Mouse (Mus musculus) ES-E14 (cell line): Measurements from ENCODE around the gene Trp53inp2. TPM values are rescaled to one million over a fixed set of nuclear protein-coding genes. Genes with fewer than 3 reads are reported as not detected.

ENCODE experiments used
- DNase-seq: peaks from one replicate; pipeline ENCODE4 v3.0.0-alpha.2; 2013; ENCODE audit warnings: low read depth, low spot score
- H3K27ac ChIP-seq: 2 replicates; pipeline ENCODE4 v1.5.1; 2012; ENCODE audit warnings: low read depth, mild to moderate bottlenecking, low read length, moderate library complexity, mixed read lengths; ENCODE audit not compliant: poor library complexity, insufficient read depth, severe bottlenecking
- H3K36me3 ChIP-seq: 2 replicates; pipeline ENCODE4 v1.6.1; 2012; ENCODE audit warnings: mild to moderate bottlenecking, low read length, moderate library complexity, mixed read lengths; ENCODE audit not compliant: control insufficient read depth, poor library complexity, insufficient read depth, severe bottlenecking
- H3K4me1 ChIP-seq, 2 experiments: fragments of 150-350 bp in 1 of 2; sonication (generic) in 1 of 2; 2 replicates each; pipeline ENCODE4 v1.6.1; 2012; ENCODE audit warnings: low read length in 2 of 2, mild to moderate bottlenecking in 1 of 2, mixed read lengths in 1 of 2; ENCODE audit not compliant: control insufficient read depth in 2 of 2, insufficient read depth in 2 of 2, poor library complexity in 1 of 2
- H3K4me3 ChIP-seq, 2 experiments: fragments of 150-350 bp in 1 of 2; sonication (generic) in 1 of 2; 2 replicates each; pipeline ENCODE4 v1.5.1; 2012; ENCODE audit warnings: low read length in 2 of 2, low read depth in 1 of 2, mild to moderate bottlenecking in 1 of 2, mixed read lengths in 1 of 2; ENCODE audit not compliant: insufficient read depth in 1 of 2, poor library complexity in 1 of 2, severe bottlenecking in 1 of 2
- H3K9ac ChIP-seq: 2 replicates; pipeline ENCODE4 v1.6.1; 2012; ENCODE audit warnings: low read depth, mild to moderate bottlenecking, low read length, mixed read lengths; ENCODE audit not compliant: poor library complexity, insufficient read depth, severe bottlenecking
- H3K9me3 ChIP-seq: fragments of 150-350 bp; sonication (generic); 2 replicates; pipeline ENCODE4 v1.6.1; 2012; ENCODE audit warnings: low read depth, mild to moderate bottlenecking, low read length; ENCODE audit not compliant: control insufficient read depth, insufficient read depth
- CHD2 ChIP-seq: IDR thresholded peaks from 2 replicates; pipeline ENCODE4 v1.6.1; 2014; ENCODE audit warnings: mild to moderate bottlenecking, low read depth, low read length, inconsistent platforms
- HCFC1 ChIP-seq: IDR thresholded peaks from 2 replicates; pipeline ENCODE4 v1.6.1; 2012; ENCODE audit warnings: low read length, inconsistent platforms, borderline replicate concordance; ENCODE audit not compliant: insufficient read depth
- MAFK ChIP-seq: IDR thresholded peaks from 2 replicates; pipeline ENCODE4 v1.6.1; 2014; ENCODE audit warnings: mild to moderate bottlenecking, low read depth, low read length, inconsistent platforms; ENCODE audit not compliant: insufficient read depth
- ZC3H11A ChIP-seq: IDR thresholded peaks from 2 replicates; pipeline ENCODE4 v1.6.1; 2012; ENCODE audit warnings: low read depth, mild to moderate bottlenecking, inconsistent platforms, low read length, borderline replicate concordance
- ZNF384 ChIP-seq: IDR thresholded peaks from 2 replicates; pipeline ENCODE4 v1.6.1; 2012; ENCODE audit warnings: low read depth, low read length, inconsistent platforms
- in situ Hi-C, 2 experiments: fragments of 600-800 bp; cut with MboI; formaldehyde crosslinking; loops; one replicate each; pipeline ENCODE4 v1.15.1; 2025; ENCODE audit warnings: low sequenced_read_pairs in 2 of 2, inconsistent platforms in 1 of 2; ENCODE audit not compliant: unreplicated experiment in 2 of 2
- total RNA-seq: library from RNA; depleted of rRNA; stranded (reverse); fragments of 300-350 nt; gene quantifications from 2 replicates; pipeline ENCODE4 v1.2.3, GENCODE M21; 2012

Trp53inp2 gene
- total RNA-seq, 1 experiment = 8.7 TPM

DNA sequence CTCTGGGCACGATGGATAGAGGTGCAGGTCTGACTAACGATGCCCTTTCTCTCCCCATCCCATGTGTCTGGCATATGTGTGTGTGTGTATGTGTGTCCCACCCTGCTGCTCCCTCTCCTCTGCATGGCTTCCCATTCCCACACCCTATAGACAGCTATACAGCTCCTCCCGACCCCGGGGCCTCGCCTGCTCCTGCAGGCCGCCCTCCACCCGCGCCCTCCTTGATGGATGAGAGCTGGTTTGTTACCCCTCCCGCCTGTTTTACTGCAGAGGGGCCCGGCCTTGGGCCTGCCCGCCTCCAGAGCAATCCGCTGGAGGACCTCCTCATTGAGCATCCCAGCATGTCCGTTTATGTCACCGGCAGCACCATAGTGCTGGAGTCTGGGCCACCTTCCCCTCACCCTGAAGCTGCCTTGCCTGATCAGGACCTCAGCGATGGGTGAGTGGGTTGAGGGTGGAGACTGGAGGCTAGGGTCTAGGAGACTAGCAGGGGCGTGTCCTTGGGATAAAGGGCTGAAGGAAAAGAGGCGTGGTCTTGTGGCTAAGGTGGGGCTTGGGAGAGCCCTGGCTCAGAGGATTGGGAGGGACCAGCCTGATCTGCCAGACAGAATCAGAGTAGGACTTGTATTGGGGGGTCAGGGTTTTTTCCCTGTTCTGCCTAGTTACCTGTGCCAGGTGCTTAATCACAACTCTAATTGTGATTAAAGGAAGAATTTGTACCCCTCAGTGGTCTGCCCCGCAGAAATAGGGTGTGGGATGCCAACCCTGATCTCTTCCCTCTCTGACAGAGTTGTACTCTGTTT, 5.1 kb downstream of the Trp53inp2 start:
- H3K36me3 ChIP-seq = peaks cover 4% of the 10 kb centered on the region; the same call in 1 of the 2 replicates
- no peak for TF ChIP-seq CHD2
- TF ChIP-seq ZC3H11A = no peak
- no peak for TF ChIP-seq HCFC1
- no peak for TF ChIP-seq MAFK
- no peak for TF ChIP-seq ZNF384
- H3K9me3 ChIP-seq = no peaks in the 10 kb centered on the region
- in situ Hi-C loops = no loop called here
- peaks cover 0 to 6% of the 10 kb centered on the region in 2 experiments; a peak in 2 of 4 replicates for H3K4me1 ChIP-seq
- 0 out of 2 replicates have a peak overlapping the region, but pooled peaks have one; percentile 61 for H3K9ac ChIP-seq
- DNase-seq = no peak
- H3K27ac ChIP-seq = no peak overlapping the region
- peak overlapping the region; percentile 25 to 47; a peak in 2 of 4 replicates for H3K4me3 ChIP-seq

- Histone ChIP-seq H3K4me1 (peaks cover 0 to 6% of the 10 kb centered on the region in 2 experiments; a peak in 2 of 4 replicates), H3K9ac (peak overlapping the region; percentile 61), H3K4me3 (peak overlapping the region; percentile 25 to 47; a peak in 3 of 4 replicates), H3K9me3 (no peaks in the 10 kb centered on the region), H3K36me3 (peaks cover 4% of the 10 kb centered on the region; the same call in 1 of the 2 replicates), H3K27ac (no peak overlapping the region)
- no peak for DNase-seq
- no peak for TF ChIP-seq HCFC1
- no peak for TF ChIP-seq ZNF384
- TF ChIP-seq ZC3H11A = no peak
- no peak for TF ChIP-seq CHD2
- TF ChIP-seq MAFK = no peak
- in situ Hi-C loops = no loop called here
Observed at GRCm38 (mm10) chr2:155386534-155386899, 5.7 kb downstream of the Trp53inp2 start.

DNA sequence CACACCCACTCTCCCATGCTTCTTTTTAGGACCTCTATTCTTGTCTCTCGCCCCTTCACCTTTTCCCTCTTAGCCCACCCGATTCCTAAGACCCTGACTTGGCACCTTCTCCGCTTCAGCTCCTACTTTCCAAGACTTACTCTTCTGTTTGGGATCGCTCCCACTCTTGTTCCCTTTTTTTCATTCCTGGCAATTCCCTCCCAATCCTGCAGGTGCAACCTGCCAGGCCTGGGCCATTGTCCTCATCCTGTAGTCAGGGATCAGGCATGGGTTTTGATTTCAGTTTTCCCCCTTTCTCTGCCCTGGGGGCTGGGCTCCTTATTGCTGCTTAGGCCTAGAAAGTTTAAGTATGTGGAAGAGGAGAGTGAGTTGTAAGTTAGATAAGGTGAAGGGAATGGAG, 6.2 kb downstream of the Trp53inp2 start:
- in situ Hi-C loops = no loop called here
- TF ChIP-seq CHD2 (no peak), ZNF384 (0 out of 2 replicates have a peak, but pooled peaks have one; percentile 18)
- H3K4me3 ChIP-seq = peak overlapping the region in 1 of 2 experiments; percentile 47; a peak in 1 of 4 replicates
- H3K27ac ChIP-seq = no peak overlapping the region
- DNase-seq = no peak
- peaks cover 4% of the 10 kb centered on the region; the same call in 1 of the 2 replicates for H3K36me3 ChIP-seq
- H3K4me1 ChIP-seq = peaks cover 0 to 6% of the 10 kb centered on the region in 2 experiments; a peak in 2 of 4 replicates
- H3K9ac ChIP-seq = peak overlapping the region; percentile 61; the same call in 1 of the 2 replicates
- no peaks in the 10 kb centered on the region for H3K9me3 ChIP-seq

DNA sequence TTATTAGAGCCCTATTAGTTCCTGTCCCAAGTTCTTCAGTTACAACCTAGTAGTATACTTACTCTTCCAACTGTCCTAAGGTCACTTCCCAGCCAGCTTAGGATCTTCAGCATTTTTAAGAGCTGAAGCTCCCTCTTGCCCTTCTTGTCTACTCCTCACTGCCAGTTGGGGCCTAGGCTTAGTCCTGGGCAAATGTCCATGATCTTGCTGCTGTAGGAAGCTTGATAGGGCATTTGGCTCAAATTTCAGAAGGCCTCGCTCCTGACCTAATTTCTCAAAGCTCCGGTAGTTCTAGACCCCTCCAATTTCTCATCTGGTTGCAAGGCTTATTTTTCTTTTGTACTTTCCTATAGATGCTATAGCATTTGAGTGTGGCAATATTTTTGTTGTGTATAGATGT, 7.7 kb downstream of the Trp53inp2 start:
- DNase-seq = no peak
- Histone ChIP-seq H3K9ac (no peak overlapping the region), H3K27ac (no peak overlapping the region), H3K4me3 (no peak overlapping the region), H3K4me1 (peaks cover 0 to 6% of the 10 kb centered on the region in 2 experiments; a peak in 2 of 4 replicates), H3K36me3 (peaks cover 4% of the 10 kb centered on the region; the same call in 1 of the 2 replicates), H3K9me3 (no peaks in the 10 kb centered on the region)
- in situ Hi-C loops = no loop called here
- TF ChIP-seq CHD2 (no peak), MAFK (no peak)

- Histone ChIP-seq H3K4me3 (no peak overlapping the region), H3K36me3 (peaks cover 6% of the 10 kb centered on the region), H3K9ac (no peak overlapping the region), H3K4me1 (no peaks in the 10 kb centered on the region), H3K9me3 (no peaks in the 10 kb centered on the region), H3K27ac (no peak overlapping the region)
- in situ Hi-C loops = no loop called here
- no peak for DNase-seq
- TF ChIP-seq MAFK = no peak
- TF ChIP-seq HCFC1 = no peak
- TF ChIP-seq CHD2 = no peak
- TF ChIP-seq ZNF384 = no peak
- no peak for TF ChIP-seq ZC3H11A
Observed at GRCm38 (mm10) chr2:155394586-155394985, 13.7 kb downstream of the Trp53inp2 start.
